Comparison of ENCODE assay signal across 16 mouse cellular contexts in the genomic region with DNA sequence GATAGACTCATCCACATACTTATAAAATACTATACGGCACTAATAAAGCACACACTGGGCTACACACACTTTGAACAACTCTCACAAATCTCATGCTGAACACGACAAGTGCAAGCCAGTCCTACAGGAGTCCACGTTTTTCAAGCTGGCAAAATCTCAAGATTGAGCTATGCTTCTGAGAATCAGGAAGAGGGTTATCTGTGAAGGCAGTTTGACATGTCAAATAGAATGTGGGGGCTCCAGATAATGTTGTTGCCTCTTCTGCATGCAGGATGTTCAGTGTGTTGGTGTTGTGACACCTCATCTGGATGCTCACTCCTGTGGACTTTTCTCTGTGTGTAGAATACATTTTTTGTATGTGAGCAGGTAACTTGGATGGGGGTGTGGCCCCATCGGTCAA.
"Had no signal": no experiment of that assay in that cellular context is flagged by ENCODE, and none has a peak within 500 bp of the region (broad histone marks: within the 10 kb centered on the region; RNA-seq: fewer than 3 reads in every experiment).

No protein-coding gene starts in this region.

- H3K4me1 ChIP-seq: neural tube, embryonic 13.5 days; neural tube, embryonic 15.5 days; stomach, embryonic 15.5 days had no signal

- H3K4me3 ChIP-seq: neural tube, embryonic 13.5 days; neural tube, embryonic 15.5 days; stomach, embryonic 15.5 days had no signal

- H3K9ac ChIP-seq: neural tube, embryonic 13.5 days; neural tube, embryonic 15.5 days; stomach, embryonic 15.5 days had no signal

- H3K27ac ChIP-seq: neural tube, embryonic 13.5 days; neural tube, embryonic 15.5 days; stomach, embryonic 15.5 days; stomach, postnatal 0 days had no signal

- DNase-seq: retina, postnatal 1 day; right cerebral cortex, adult 18-20 months; right cerebral cortex, postnatal 14 days; right cerebral cortex, postnatal 25 days; right cerebral cortex, postnatal 4 days; spleen, adult 18-20 months; thymus, adult 18-20 months; thymus, adult 2 months; thymus, postnatal 14 days; thymus, postnatal 25 days; thymus, postnatal 36 days; thymus, postnatal 4 days had no signal

- H3K4me2 ChIP-seq: neural tube, embryonic 13.5 days; neural tube, embryonic 15.5 days; stomach, embryonic 15.5 days had no signal

- H3K36me3 ChIP-seq: neural tube, embryonic 13.5 days; neural tube, embryonic 15.5 days; stomach, embryonic 15.5 days had no signal

- H3K27me3 ChIP-seq: neural tube, embryonic 15.5 days; stomach, embryonic 15.5 days had no signal

- H3K9me3 ChIP-seq: neural tube, embryonic 13.5 days; neural tube, embryonic 15.5 days; stomach, embryonic 15.5 days had no signal
